Mouse (Mus musculus) cerebellum, adult 9-11 months (tissue): Measurements from ENCODE around the gene Szrd1.
A peak's percentile ranks its signal among the peaks of the same experiment; 100 is the strongest.

Experiments used
- DNase-seq: peaks from one replicate; pipeline ENCODE4 v3.0.0; 2022

Gene Szrd1

DNA sequence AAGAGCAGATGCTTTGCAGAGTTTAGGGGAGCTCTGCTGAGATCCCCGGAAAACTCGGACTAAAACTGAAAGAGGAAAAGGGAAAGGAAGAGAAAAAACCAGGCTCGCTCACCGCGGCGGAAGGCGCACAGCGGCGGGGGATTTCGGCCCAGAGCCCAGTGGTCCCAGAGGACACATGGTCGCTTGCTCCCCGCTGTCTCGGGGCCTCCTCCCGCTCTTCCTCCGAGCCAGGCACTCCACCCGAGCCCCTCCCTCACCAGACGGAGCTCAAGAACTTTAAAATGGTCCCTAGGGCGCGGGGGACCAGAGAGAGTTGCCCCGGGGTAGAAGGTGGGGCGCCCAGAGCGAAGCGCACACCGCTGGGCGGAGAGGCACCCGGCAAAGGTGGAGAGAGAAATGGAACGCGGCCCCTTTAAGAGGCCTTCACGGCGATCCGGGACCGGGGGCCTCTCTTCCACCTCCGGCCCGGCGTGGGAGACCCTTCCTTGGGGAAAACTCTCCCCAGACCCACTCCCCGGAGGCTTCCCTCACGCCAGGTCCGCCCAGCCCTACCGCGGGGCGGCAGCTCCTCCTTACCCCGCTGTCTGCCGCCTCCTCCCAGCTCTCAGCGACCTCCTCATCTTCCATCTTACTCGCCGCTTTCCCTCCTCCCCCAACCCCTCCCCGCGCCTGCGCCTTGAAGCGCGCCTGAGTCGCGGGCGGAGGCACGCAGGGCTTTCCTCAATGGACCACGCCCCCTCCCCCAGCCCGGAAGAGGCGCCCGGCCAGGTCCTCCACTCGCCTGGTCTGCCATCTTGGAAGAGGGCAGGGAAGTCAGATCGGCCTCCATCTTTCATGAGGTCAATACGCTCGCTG lies at the start of gene Szrd1:
Gene Szrd1 (minus strand): TSS at position 660 of the 855 bp plus-strand sequence.
- DNase-seq: peak; percentile 99

DNA sequence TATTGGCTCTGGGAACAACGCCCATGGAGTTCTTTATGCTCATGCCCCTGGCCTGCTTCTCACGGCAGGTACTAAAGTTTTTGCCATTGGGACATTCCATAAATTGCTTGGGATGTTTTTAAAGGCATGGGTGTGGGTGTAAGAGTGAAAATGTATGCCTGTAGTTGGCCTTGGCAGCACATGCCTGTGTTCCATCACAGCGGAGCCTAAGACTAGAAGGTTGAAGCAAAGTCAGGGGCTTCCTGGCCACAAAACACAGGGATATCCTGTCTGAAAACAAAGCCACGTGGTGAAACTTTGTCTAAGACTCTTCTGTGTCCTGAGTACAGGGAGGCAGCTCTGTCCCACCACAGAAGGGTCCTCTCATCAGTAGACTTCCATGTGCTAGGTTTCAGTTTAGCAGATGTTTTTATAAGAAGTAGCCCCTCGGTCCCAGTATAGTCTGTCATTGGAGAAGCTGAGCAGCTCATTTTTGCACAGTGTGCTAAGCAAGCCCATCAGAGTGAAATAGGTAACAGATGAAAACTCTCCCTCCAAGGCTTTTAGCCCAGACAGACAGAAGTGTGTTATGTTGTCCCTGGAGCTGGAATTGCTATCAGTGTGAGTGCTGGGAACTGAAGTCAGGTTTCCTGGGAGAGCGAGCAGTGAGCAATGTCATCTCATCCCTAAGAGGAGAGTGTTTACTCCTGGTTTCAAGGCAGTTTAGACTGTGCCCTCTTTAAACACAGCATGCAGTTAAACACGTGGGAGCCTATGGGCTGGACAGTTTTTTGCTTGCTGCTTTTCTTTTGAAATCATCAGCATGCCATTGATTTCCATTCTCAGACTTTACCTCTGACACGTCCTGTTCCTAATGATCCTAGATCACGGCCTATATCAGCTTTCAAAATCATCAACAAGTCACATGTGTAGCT lies 47.6 kb upstream of the Szrd1 start:
- no peak for DNase-seq

DNA sequence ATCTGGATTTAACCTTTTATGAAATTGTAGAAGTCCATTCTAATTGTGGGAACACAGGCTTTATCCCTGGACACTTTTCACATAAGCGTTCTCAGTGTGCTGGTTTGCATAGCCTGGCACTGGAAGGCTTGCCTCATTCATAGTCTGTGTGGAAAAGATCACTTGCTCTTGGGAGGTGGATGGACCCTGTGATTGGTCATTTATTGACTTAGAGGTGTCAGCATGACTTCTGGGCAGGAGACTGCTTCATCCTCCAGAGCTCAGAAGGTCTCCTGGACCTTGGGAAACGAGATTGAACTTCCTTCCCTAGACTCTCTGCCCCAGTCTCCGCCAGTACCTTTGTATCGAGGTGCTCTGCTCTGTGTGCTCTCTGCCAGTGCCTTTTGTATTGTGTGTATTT lies 44.9 kb upstream of the Szrd1 start:
- DNase-seq: no peak

DNA sequence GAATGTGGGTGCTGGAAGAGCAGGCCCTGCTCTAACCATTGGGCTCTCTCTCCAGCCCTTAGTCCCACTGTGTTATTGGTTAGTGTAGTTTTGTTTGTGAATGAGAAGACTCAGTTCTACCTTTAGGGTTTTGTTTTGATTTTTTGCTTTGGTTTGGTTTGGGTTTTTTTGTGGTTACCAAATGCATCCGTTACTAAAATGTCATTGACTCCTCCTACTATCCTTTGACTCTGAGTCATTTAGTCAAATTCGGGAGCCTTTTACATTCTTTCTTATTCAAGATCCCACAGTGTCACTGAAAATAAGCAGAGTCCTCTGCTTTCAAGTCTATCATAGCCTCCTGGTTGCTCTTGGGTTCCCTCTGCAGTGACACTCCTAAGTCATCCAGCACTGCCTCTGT lies 44.4 kb upstream of the Szrd1 start:
- DNase-seq: no peak

DNA sequence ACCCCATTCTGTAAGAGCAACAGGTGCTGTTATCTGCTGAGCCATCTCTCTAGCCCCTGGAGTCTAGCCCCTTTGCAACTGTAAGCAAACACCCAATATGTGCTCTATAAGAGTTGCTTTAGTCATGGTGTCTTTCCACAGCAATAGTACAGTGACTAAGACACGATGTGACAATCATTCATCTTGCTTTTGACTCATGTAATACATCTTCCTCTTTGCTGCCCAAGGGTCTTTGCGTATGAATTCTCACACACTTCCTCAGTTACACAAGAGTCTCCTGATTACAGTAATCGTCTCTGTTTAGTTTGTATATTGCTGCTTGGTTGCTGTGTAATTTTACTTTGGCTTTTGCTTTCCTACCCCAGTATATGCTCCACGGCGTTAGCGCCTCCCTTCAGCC lies 42.4 kb upstream of the Szrd1 start:
- DNase-seq: no peak

DNA sequence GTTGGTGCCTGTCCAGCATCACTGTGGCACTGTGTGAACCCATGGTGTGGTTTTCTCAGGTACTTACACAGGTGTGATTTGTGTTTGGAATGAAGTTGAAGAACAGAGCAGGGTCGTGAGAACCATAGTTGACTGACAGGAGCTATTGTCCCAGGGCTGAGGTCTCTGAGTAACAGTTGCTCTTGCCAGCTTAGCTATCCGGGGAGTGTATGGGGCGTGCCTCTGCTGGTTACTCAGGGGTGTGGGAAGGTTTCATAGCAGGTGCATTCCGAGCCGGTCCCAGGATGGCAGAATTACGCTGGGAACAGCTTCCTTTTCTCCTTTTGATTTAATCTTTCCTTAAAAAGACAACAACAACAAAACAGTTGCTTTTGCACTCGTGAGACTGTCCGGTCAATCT lies 41.3 kb upstream of the Szrd1 start:
- DNase-seq: no peak

DNA sequence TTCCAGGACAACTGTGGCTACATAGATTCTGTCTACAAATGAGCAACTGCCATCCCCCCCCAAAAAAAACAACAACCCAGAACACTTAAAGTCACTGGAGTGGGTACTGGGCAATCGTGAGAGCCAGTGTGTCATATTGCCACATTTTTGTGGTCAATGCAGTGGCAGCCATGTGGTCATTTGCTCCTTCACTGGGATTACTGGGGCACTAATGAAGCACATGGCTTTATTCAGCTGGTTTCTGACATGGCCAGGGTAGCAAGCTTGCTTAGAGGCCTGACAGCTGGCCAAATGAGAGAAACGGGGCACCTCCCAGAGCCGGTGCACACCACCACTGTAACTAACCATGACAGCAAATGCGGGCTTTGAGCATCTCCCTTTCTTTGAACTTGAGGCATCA lies 38.9 kb upstream of the Szrd1 start:
- no peak for DNase-seq

DNA sequence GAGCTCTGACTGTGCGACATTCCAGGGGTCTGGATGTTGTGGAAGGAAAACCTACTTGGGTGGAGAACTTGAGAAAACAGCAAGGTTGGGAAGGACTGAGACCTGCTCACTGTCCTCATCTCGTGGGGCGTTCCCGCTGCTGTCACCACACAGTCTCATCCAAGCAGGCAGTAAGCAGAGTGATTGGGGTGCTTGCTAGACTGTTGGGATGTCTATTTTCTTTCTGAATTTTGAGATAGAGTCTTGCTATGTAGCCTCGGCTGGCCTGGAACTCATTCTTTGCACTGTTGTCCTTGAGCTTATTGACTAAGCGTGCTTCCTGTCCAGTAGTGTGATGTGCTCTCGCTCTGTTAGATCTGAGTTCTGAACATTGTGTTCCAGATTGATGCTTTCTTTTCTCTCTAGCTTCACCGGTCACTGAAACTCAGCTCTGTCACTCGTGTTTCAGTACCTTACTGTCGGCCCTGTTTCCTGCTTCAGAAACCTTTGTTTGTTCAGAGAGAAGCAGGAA lies 36.8 kb upstream of the Szrd1 start:
- no peak for DNase-seq

DNA sequence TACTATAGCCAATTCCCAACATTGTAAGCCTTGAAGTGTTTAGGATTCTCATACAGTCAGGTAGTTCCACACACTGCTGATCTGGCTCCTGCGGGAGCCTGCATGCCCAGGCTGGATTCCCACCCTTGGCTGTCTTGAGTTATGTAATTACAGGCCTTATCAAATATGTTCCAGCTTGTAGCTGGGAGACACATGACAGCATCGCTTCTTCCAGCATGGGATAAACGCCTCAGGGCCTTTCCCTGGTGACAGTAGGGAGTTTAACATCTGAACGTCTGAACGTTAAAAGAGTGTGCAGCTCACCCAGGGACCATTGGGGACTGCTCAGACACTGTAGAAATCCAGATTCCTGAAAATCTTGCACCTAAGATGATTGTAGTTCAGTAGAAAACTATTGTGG lies 36.2 kb upstream of the Szrd1 start:
- no peak for DNase-seq

DNA sequence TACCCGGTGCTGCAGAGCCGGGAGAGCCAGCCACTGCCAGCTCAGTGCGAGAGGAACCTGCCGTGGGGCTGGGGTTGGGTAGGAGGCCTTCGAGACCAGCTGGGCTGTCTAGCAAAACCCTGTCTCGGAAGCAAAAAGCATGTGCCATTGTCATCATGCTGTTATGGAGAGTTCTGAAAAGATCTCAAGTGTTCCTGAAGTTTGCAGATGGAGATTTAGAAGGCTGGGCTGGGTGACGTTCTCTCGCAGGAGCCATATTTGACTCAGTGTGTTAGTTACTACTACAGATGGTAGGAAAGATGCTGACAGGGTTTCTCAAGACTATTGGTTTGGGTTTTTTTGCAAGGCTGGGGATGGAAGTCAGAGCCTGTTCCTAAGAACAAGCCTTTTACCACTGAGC lies 32.5 kb upstream of the Szrd1 start:
- DNase-seq: no peak

DNA sequence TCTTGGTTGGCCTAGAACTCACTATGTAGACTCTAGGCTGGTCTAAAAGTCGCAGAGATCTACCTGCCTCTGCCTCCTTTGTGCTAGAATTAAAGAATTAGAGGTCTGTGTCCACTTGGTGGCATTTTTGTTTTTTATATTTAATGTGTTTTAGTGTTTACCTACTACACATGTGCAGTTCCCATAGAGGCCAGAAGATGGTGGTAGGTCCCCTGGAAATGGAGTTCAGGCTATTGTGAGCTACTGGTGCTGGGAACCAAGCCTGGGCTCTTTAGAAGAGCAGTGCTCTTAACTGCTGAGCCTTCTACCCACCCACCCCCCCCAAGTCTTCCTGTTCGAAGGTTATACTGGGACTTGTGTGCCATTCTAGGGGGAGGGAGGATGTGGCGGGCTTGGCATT lies 27.6 kb upstream of the Szrd1 start:
- no peak for DNase-seq

DNA sequence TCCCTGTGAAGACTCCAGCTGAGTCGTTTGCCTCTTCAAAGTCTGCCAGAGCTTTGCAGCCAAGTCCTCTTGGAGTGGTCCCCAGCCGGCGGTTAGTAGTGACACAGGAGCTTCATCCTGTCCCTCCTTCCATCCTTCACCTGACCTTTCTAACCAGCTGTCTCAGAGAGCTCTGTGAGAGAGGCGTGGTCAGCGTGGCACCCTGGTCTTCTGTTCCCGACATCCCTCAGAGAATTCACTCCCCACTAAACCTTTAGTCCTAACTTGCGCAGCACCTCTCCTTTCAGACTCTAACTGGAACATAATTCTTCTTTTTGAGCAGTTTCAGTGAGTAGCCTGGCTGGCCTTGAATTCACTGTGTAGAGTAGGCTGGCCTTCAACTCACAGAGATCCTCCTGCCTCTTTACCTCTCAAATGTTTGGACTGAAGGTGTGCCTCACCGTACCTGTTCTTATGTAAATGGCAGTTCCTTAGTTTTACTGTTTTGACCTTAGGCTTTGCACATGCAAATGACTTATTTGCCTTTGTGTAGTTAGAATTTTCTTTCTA lies 26.2 kb upstream of the Szrd1 start:
- no peak for DNase-seq

DNA sequence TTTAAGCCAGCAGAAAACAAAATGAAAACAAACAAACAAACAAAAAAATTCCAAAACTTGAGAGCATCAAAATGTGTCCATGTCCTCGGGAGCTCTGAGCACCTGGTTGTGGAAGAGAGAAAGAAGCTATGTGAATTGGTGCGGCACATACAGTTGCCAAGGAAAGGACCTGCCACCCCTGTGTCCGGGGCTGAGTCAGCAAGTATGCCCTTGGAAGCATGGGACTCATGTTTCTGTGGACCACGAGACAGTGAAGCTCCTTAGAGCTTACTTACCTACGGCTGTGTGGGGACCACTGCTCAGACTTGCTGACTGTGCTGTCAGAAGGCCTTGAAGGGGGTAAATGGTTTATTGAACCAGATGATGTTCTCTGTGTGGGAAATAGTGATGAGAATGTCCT lies 24.2 kb upstream of the Szrd1 start:
- no peak for DNase-seq

DNA sequence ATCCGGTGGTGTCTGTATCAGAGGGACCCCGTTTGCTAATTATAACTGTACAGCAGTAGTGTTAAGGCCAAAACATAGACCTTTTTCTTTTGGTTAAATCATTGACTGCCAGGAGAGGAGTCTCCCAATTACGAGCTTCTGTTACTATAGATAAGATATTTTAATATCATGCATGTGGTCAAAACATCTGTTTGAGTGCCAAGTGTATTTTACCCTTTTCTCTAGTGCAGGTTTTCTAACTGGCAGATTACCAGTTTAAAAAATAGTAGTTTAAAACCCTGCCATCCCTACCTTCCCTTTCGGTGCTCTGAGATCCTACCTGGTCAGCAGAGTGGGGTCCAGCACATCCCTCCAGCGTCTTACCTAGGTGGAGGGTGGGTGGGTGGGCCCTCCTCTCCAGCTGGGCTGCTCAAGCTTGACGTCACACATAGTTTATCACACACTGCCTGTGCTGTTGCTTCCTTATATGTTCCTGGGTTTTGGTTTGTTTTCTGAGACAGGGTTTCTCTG lies 22.2 kb upstream of the Szrd1 start:
- DNase-seq: no peak

DNA sequence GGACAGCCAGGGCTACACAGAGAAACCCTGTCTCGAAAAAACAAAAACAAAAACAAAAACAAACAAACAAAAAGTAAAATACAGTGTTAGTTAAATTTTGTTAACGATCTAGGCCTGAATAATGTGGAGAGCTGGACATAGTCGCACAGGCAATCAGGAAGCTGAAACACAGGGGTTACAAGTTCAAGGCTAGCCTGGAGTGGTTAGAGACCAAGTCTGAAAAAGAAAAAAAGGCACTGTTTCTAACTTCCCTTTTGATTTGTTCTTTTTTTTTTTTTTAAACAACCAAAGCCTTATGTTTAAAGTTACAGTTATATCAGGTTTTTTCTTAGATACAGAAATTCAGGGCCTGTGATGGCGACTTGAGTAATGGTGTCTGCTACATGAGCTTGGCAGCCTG lies 20.6 kb upstream of the Szrd1 start:
- DNase-seq: no peak

DNA sequence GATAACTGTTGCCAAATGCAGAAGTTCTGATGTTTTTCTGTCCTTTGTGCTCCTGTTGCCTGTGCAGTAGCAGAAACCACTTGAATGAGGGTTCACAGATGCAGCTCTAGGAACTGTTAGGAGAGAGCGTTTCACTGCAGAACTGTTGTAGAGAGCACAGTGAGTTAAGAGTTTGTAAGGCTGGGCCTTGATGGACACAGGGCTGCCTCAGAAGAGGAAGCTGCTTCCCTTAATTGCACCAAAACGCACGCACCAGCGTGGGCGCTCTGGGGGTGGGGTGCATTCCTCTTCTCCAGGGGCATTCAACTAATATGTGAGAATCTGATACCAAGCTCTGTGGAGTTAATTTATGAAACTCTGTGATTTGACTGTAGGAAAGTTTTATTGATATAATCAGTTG lies 20.1 kb upstream of the Szrd1 start:
- no peak for DNase-seq

DNA sequence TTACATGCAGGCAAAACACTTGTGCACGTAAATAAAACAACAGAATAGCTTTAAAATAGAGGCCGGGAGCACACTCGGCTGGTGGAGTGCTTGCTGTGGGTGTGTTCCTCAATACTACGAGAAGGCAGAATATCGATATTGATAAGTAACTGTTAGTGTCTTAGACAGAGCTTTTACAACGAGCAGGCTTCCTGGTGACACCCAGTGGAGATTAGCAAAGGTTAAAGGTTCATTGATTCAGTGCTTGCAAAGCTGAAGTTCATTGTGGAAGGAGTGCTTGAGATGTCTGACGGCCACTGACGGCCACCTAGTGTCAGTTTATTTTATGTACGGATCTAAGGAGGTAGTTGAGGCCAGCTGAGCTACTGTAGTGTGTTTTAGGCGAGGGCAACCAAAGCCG lies 19.5 kb upstream of the Szrd1 start:
- no peak for DNase-seq

DNA sequence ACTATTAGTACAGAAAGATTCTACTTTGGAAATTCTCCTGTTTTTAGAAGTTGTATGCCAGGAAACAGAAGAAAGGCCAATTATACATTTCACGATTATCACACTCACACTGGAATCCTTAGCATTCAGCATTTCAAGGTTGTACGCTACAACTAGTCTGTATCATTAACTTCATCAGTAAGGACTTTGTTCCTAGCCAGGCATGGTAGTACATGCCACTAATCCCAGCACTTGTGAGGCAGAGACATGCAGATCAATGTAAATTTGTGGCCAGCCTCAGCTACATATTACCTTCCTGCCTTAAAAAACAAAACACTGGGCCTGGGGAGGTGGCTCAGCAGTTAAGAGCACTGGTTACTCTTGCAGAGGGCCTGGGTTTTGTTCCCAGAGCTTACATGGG lies 19.0 kb upstream of the Szrd1 start:
- no peak for DNase-seq

DNA sequence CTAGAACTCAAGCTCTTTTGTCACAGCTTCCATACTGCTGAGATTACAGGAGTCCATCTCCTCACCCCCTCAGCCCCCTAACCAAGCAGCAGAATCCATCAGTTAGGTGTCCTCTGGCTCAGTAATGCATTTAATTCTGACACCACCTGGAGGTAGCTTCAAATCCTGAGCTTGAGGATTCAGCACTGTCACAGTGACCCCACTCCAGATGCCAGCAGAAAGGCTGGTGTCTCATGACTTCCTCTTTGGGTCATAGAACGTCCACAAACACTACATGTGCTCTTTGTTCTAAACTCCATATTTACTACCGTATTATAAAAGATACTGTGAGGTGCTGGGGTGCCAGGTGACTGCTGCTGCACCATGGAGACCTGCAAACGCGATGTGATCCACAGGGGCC lies 17.9 kb upstream of the Szrd1 start:
- no peak for DNase-seq

DNA sequence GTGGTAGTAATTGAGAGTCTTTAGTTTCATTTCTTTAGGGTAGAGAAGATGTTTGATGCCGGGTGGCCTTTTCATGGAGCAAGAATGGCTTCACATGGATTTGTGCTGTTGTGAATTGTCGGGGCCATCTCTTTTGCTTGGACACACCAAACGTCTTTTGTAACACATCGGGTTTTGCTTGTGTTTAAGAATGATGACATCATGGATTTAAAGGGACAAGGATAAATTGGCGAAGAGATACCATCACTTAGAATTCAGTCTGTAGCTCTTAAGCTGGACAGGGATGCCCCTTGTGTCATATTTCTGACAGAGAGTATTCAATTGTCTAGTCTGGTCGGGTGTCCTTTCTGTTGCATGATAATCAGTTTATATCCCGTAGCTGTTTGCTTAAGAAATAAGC lies 9.5 kb upstream of the Szrd1 start:
- no peak for DNase-seq

DNA sequence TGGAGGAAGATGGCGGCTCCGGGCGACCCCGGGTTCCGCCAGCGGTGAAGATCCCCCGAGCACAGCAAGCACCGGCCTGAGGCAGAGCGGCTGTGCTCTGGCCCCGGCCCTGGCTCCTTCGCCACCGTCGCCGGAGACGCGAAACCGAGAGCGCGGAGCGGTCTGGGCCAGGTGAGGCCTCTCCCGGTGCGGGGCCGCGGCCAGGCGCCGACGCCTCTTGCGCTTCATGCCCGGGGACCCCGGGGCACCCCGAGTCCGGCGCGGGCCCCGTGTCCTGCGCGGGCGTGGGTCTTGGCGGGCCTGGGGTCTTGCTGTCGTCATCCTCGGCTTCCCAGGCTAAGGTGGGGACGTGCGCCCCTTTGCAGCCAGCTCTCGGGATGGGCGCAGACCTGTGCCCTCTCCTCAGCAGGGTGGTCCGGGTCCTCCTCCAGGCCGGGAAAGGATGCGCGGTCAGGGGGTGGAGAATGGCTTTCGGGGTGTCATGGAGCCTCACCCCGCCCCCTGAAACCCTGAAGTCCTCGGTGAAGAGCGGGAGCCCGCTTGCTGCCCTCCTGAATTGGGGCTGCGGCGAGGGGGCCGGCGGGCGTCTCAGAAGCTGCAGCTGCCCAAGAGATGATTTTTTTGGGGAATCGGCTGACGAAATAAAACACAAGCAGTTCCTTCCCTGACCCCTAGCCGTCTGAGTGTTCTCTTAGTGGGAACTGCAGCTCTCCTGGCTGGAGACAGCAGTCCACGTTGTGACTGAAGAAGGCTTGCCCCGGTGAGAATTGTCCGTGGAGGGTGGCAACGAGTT lies 8.6 kb upstream of the Szrd1 start:
- no peak for DNase-seq
